Mouse (Mus musculus): ENCODE data around the gene Arhgap8. TPM values are rescaled to one million over a fixed set of nuclear protein-coding genes. Genes with fewer than 3 reads are reported as not detected.

Arhgap8 gene
- polyA plus RNA-seq, 1 experiment = 0.81 TPM

DNA sequence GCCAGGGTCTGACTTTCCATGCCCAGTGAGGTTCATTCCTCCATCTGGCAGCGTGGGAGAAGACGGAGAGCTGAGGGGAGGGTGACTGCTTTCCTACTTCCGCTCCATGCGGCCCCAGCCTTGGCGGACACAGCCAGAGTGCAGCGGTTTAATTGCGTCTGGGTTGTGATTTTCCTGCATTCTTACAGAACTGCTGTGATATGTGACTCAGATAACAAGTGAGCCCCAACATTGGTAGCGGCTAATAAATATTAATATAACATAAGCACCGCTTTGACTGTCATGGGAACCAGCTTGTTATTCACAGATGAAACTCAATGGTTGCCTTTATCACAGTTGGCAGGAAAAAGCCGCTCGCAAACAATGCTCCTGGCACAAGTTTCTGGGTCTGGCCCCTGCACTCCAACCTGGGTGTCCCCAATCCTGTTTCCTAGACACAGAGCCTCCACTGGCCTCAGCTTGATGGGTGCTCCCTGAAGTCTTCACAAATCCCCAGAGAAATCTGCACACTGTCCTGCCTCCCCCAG is 93.0 kb downstream of the Arhgap8 start:
- no peak for TF ChIP-seq POLR2A (IDR thresholded peaks at IDR 0.05; ENCODE audit: borderline replicate concordance, extremely low read depth, insufficient read depth, insufficient read length, poor library complexity, severe bottlenecking)
- DNase-seq (ENCODE audit: low read depth) = peak; percentile 89

- DNase-seq (ENCODE audit: low read depth) = peak; percentile 92
- TF ChIP-seq CTCF (IDR thresholded peaks at IDR 0.05; ENCODE audit: borderline replicate concordance, extremely low read depth, insufficient read depth, insufficient read length) = no peak
- TF ChIP-seq POLR2A (IDR thresholded peaks at IDR 0.05; ENCODE audit: borderline replicate concordance, extremely low read depth, insufficient read depth, insufficient read length, poor library complexity, severe bottlenecking) = no peak
Observed at GRCm38 (mm10) chr15:84815171-84815570, 95.3 kb downstream of the Arhgap8 start.

DNA sequence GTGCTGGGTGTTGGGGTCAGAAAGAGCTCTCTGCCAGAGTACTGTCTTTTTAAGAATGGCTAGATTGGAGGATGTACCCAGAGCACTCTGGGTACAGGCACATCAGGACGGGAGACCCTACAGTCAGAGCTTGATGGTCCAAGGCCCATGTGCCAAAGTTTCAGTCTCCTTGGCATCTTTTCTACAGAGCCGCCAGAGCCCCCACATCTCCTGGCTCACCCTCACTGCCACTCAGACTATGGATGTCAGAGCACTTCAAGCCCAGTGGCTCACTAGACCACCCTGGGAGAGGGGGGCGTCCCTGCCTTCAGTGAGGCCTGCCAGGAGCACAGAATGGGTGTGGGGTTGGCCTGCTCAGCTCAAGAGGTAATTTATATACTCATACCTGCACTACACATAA is 97.7 kb downstream of the Arhgap8 start:
- DNase-seq (ENCODE audit: low read depth) = peak; percentile 47
- TF ChIP-seq CTCF (IDR thresholded peaks at IDR 0.05; ENCODE audit: borderline replicate concordance, extremely low read depth, insufficient read depth, insufficient read length) (no peak), POLR2A (IDR thresholded peaks at IDR 0.05; ENCODE audit: borderline replicate concordance, extremely low read depth, insufficient read depth, insufficient read length, poor library complexity, severe bottlenecking) (no peak)

DNA sequence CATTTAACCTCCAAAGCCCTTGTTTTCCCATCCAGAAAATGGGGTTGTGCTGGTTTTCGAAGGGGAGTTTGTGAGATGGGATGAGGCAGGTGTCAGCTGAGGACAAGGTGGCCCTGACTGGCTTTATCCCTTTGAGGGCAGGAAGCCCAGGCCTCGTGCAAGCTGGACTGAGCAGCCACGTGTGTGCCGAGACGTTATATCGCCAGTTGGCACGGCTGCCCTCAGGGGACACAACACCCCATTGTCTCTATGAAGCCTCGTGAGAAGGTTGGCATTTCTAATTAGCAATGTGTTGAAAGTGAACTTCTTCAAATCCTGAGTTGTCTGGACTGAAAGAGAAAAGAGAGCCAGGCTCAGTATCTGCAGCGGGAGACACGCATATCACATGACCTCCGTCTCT is 98.4 kb downstream of the Arhgap8 start:
- peak; percentile 70 for DNase-seq (ENCODE audit: low read depth)
- no peak for TF ChIP-seq CTCF (IDR thresholded peaks at IDR 0.05; ENCODE audit: borderline replicate concordance, extremely low read depth, insufficient read depth, insufficient read length)
- TF ChIP-seq POLR2A (IDR thresholded peaks at IDR 0.05; ENCODE audit: borderline replicate concordance, extremely low read depth, insufficient read depth, insufficient read length, poor library complexity, severe bottlenecking) = no peak

GRCm38 (mm10) chr15:84820811-84821210 is 101.0 kb downstream of the Arhgap8 start:
- no peak for DNase-seq (ENCODE audit: low read depth)
- no peak for TF ChIP-seq CTCF (IDR thresholded peaks at IDR 0.05; ENCODE audit: borderline replicate concordance, extremely low read depth, insufficient read depth, insufficient read length)

Other genes starting within 250 kb of the Arhgap8 start
- gene Rtl6, start 162.2 kb upstream of the Arhgap8 start, polyA plus RNA-seq (2012; rRNA removed) = 50.4 and 70.9 TPM in 2 replicates
- 14.2 and 20.9 TPM in 2 replicates for gene Prr5, start 50.4 kb upstream of the Arhgap8 start, polyA plus RNA-seq (2012; rRNA removed)
- gene Phf21b, start 136.0 kb downstream of the Arhgap8 start, polyA plus RNA-seq (2012; rRNA removed) = 105 and 130 TPM in 2 replicates
- gene Gm29666, start 200.0 kb downstream of the Arhgap8 start, polyA plus RNA-seq (2012; rRNA removed) = 1.0 and 1.4 TPM in 2 replicates
- 16.6 and 24.5 TPM in 2 replicates for gene Nup50, start 203.4 kb downstream of the Arhgap8 start, polyA plus RNA-seq (2012; rRNA removed)